Mouse (Mus musculus): Measurements from ENCODE around the gene Gprc5b. TPM values are rescaled to one million over a fixed set of nuclear protein-coding genes. Genes with fewer than 3 reads are reported as not detected.

Gprc5b gene
- 0.25 and 0.93 TPM in 2 replicates for total RNA-seq (2017)

- ATAC-seq (ENCODE audit: extremely low read depth, insufficient number of reproducible peaks, low FRiP score, poor library complexity, severe bottlenecking), result no peak
These were observed at the start of gene Gprc5b for GRCm38 (mm10) chr7:118995007-118995406. TSS of gene Gprc5b (minus strand) at chr7:118995211.

GRCm38 (mm10) chr7:119041502-119041901 lies 46.5 kb upstream of the Gprc5b start:
- ATAC-seq (ENCODE audit: extremely low read depth, insufficient number of reproducible peaks, low FRiP score, poor library complexity, severe bottlenecking), result no peak

- ATAC-seq (ENCODE audit: extremely low read depth, insufficient number of reproducible peaks, low FRiP score, poor library complexity, severe bottlenecking), result no peak
These were observed 42.6 kb upstream of the Gprc5b start for GRCm38 (mm10) chr7:119037581-119037980.

- ATAC-seq (ENCODE audit: extremely low read depth, insufficient number of reproducible peaks, low FRiP score, poor library complexity, severe bottlenecking), result no peak
These were observed 39.4 kb upstream of the Gprc5b start for GRCm38 (mm10) chr7:119034243-119034961.

GRCm38 (mm10) chr7:119023394-119023921 lies 28.4 kb upstream of the Gprc5b start:
- no peak for ATAC-seq (ENCODE audit: extremely low read depth, insufficient number of reproducible peaks, low FRiP score, poor library complexity, severe bottlenecking)

- no peak for ATAC-seq (ENCODE audit: extremely low read depth, insufficient number of reproducible peaks, low FRiP score, poor library complexity, severe bottlenecking)
These were observed 27.5 kb upstream of the Gprc5b start for GRCm38 (mm10) chr7:119022238-119023156.

- no peak for ATAC-seq (ENCODE audit: extremely low read depth, insufficient number of reproducible peaks, low FRiP score, poor library complexity, severe bottlenecking)
These were observed 24.5 kb upstream of the Gprc5b start for GRCm38 (mm10) chr7:119019537-119019936.

- no peak for ATAC-seq (ENCODE audit: extremely low read depth, insufficient number of reproducible peaks, low FRiP score, poor library complexity, severe bottlenecking)
These were observed 20.7 kb upstream of the Gprc5b start for GRCm38 (mm10) chr7:119015736-119016135.

GRCm38 (mm10) chr7:119010854-119011529 lies 16.0 kb upstream of the Gprc5b start:
- ATAC-seq (ENCODE audit: extremely low read depth, insufficient number of reproducible peaks, low FRiP score, poor library complexity, severe bottlenecking), result no peak

GRCm38 (mm10) chr7:119002501-119002900 lies 7.5 kb upstream of the Gprc5b start:
- no peak for ATAC-seq (ENCODE audit: extremely low read depth, insufficient number of reproducible peaks, low FRiP score, poor library complexity, severe bottlenecking)

GRCm38 (mm10) chr7:119001965-119002364 lies 7.0 kb upstream of the Gprc5b start:
- no peak for ATAC-seq (ENCODE audit: extremely low read depth, insufficient number of reproducible peaks, low FRiP score, poor library complexity, severe bottlenecking)

- no peak for ATAC-seq (ENCODE audit: extremely low read depth, insufficient number of reproducible peaks, low FRiP score, poor library complexity, severe bottlenecking)
These were observed 4.8 kb upstream of the Gprc5b start for GRCm38 (mm10) chr7:118999857-119000256.

GRCm38 (mm10) chr7:118996137-118996837 lies 1.3 kb upstream of the Gprc5b start:
- peak; percentile 36 for ATAC-seq (ENCODE audit: extremely low read depth, insufficient number of reproducible peaks, low FRiP score, poor library complexity, severe bottlenecking)

- ATAC-seq (ENCODE audit: extremely low read depth, insufficient number of reproducible peaks, low FRiP score, poor library complexity, severe bottlenecking), result no peak
These were observed 660 bp upstream of the Gprc5b start for GRCm38 (mm10) chr7:118995671-118996070.

GRCm38 (mm10) chr7:118994231-118994842 lies 674 bp downstream of the Gprc5b start:
- no peak for ATAC-seq (ENCODE audit: extremely low read depth, insufficient number of reproducible peaks, low FRiP score, poor library complexity, severe bottlenecking)

- ATAC-seq (ENCODE audit: extremely low read depth, insufficient number of reproducible peaks, low FRiP score, poor library complexity, severe bottlenecking), result no peak
These were observed 1.3 kb downstream of the Gprc5b start for GRCm38 (mm10) chr7:118993597-118994230.

GRCm38 (mm10) chr7:118992623-118993405 lies 2.2 kb downstream of the Gprc5b start:
- ATAC-seq (ENCODE audit: extremely low read depth, insufficient number of reproducible peaks, low FRiP score, poor library complexity, severe bottlenecking), result no peak
